Mouse (Mus musculus): ENCODE results near the gene Gpr25. TPM values are rescaled to one million over a fixed set of nuclear protein-coding genes. Genes with fewer than 3 reads are reported as not detected.
A peak's percentile ranks its signal among the peaks of the same experiment; 100 is the strongest.

The Gpr25 gene
- polyA plus RNA-seq, 1 experiment from 2014 or later: not detected

GRCm38 (mm10) chr1:136232285-136232926 lies 28.3 kb downstream of the Gpr25 start:
- Histone ChIP-seq H3K4me3 (peak overlapping the region; percentile 61), H3K9me3 (no peaks in the 10 kb centered on the region), H3K4me1 (peaks cover 62% of the 10 kb centered on the region), H3K4me2 (replicated peaks) (peak overlapping the region; percentile 76), H3K27me3 (peaks cover 69% of the 10 kb centered on the region), H3K36me3 (no peaks in the 10 kb centered on the region), H3K9ac (replicated peaks) (peak overlapping the region; percentile 70), H3K27ac (replicated peaks) (no peak overlapping the region)
- under 1% methylated on average over 9 of the region's 9 CpGs for WGBS
- no peak for ATAC-seq (ENCODE audit: low FRiP score, low read depth)

GRCm38 (mm10) chr1:136231596-136231995 lies 29.1 kb downstream of the Gpr25 start:
- peaks cover 6% of the 10 kb centered on the region; the same call in 1 of the 2 replicates for H3K36me3 ChIP-seq
- H3K27ac ChIP-seq (replicated peaks): no peak overlapping the region
- H3K4me2 ChIP-seq (replicated peaks): peak overlapping the region; percentile 76
- ATAC-seq (ENCODE audit: low FRiP score, low read depth): no peak
- H3K27me3 ChIP-seq: peaks cover 69% of the 10 kb centered on the region
- WGBS: 5% methylated on average over 6 of the region's 6 CpGs
- peak overlapping the region; percentile 70 for H3K9ac ChIP-seq (replicated peaks)
- no peaks in the 10 kb centered on the region for H3K9me3 ChIP-seq
- H3K4me3 ChIP-seq: peak overlapping the region; percentile 61
- peaks cover 62% of the 10 kb centered on the region for H3K4me1 ChIP-seq

GRCm38 (mm10) chr1:136230201-136230600 lies 30.5 kb downstream of the Gpr25 start:
- peaks cover 65% of the 10 kb centered on the region for H3K27me3 ChIP-seq
- 23% methylated on average over 11 of the region's 11 CpGs for WGBS
- no peak for ATAC-seq (ENCODE audit: low FRiP score, low read depth)
- peaks cover 20% of the 10 kb centered on the region for H3K36me3 ChIP-seq
- H3K9me3 ChIP-seq: no peaks in the 10 kb centered on the region
- no peak overlapping the region for H3K27ac ChIP-seq (replicated peaks)
- H3K4me3 ChIP-seq: no peak overlapping the region
- 0 out of 2 replicates have a peak overlapping the region, but pooled peaks have one; percentile 70 for H3K9ac ChIP-seq (replicated peaks)
- H3K4me2 ChIP-seq (replicated peaks): peak overlapping the region; percentile 76
- peaks cover 67% of the 10 kb centered on the region for H3K4me1 ChIP-seq

GRCm38 (mm10) chr1:136229040-136229373 lies 31.7 kb downstream of the Gpr25 start:
- Histone ChIP-seq H3K36me3 (peaks cover 32% of the 10 kb centered on the region), H3K27me3 (peaks cover 60% of the 10 kb centered on the region), H3K9me3 (no peaks in the 10 kb centered on the region), H3K4me1 (peaks cover 57% of the 10 kb centered on the region), H3K27ac (replicated peaks) (peak overlapping the region; percentile 36; the same call in 1 of the 2 replicates), H3K4me2 (replicated peaks) (peak overlapping the region; percentile 29), H3K4me3 (no peak overlapping the region), H3K9ac (replicated peaks) (0 out of 2 replicates have a peak overlapping the region, but pooled peaks have one; percentile 29)
- no peak for ATAC-seq (ENCODE audit: low FRiP score, low read depth)
- 15% methylated on average over 6 of the region's 6 CpGs for whole genome bisulfite sequencing

GRCm38 (mm10) chr1:136228328-136229039 lies 32.2 kb downstream of the Gpr25 start:
- ATAC-seq (ENCODE audit: low FRiP score, low read depth): peak; percentile 34; the same call in 1 of the 2 replicates
- Histone ChIP-seq H3K4me3 (no peak overlapping the region), H3K27me3 (peaks cover 60% of the 10 kb centered on the region), H3K9me3 (no peaks in the 10 kb centered on the region), H3K4me1 (peaks cover 57% of the 10 kb centered on the region), H3K4me2 (replicated peaks) (peak overlapping the region; percentile 29), H3K9ac (replicated peaks) (peak overlapping the region; percentile 29; the same call in 1 of the 2 replicates), H3K27ac (replicated peaks) (peak overlapping the region; percentile 36), H3K36me3 (peaks cover 34% of the 10 kb centered on the region)
- 10% methylated on average over 13 of the region's 13 CpGs for WGBS

GRCm38 (mm10) chr1:136227870-136228269 lies 32.8 kb downstream of the Gpr25 start:
- peaks cover 34% of the 10 kb centered on the region for H3K36me3 ChIP-seq
- WGBS: 73% methylated on average over 4 of the region's 4 CpGs
- ATAC-seq (ENCODE audit: low FRiP score, low read depth): no peak

GRCm38 (mm10) chr1:136226626-136227025 lies 34.0 kb downstream of the Gpr25 start:
- no peak overlapping the region for H3K9ac ChIP-seq (replicated peaks)
- H3K27me3 ChIP-seq: peaks cover 47% of the 10 kb centered on the region
- H3K27ac ChIP-seq (replicated peaks): no peak overlapping the region
- ATAC-seq (ENCODE audit: low FRiP score, low read depth): no peak
- peaks cover 39% of the 10 kb centered on the region for H3K36me3 ChIP-seq
- H3K9me3 ChIP-seq: no peaks in the 10 kb centered on the region
- no peak overlapping the region for H3K4me3 ChIP-seq
- WGBS: 96% methylated on average over 8 of the region's 8 CpGs
- no peak overlapping the region for H3K4me2 ChIP-seq (replicated peaks)
- H3K4me1 ChIP-seq: peaks cover 46% of the 10 kb centered on the region

More at GRCm38 (mm10) chr1:136227870-136228269, 32.8 kb downstream of the Gpr25 start:
- Histone ChIP-seq H3K4me1 (peaks cover 57% of the 10 kb centered on the region), H3K27me3 (peaks cover 57% of the 10 kb centered on the region), H3K9me3 (no peaks in the 10 kb centered on the region), H3K27ac (replicated peaks) (no peak overlapping the region), H3K9ac (replicated peaks) (no peak overlapping the region), H3K4me3 (no peak overlapping the region), H3K4me2 (replicated peaks) (no peak overlapping the region)

GRCm38 (mm10) chr1:136225846-136226245 lies 34.8 kb downstream of the Gpr25 start:
- 91% methylated on average over 8 of the region's 8 CpGs for WGBS
- no peak overlapping the region for H3K4me3 ChIP-seq
- H3K27me3 ChIP-seq: peaks cover 43% of the 10 kb centered on the region
- H3K4me1 ChIP-seq: peaks cover 38% of the 10 kb centered on the region
- ATAC-seq (ENCODE audit: low FRiP score, low read depth): no peak
- no peak overlapping the region for H3K27ac ChIP-seq (replicated peaks)
- no peaks in the 10 kb centered on the region for H3K9me3 ChIP-seq
- no peak overlapping the region for H3K4me2 ChIP-seq (replicated peaks)
- no peak overlapping the region for H3K9ac ChIP-seq (replicated peaks)
- peaks cover 42% of the 10 kb centered on the region for H3K36me3 ChIP-seq

- no peak overlapping the region for H3K27ac ChIP-seq (replicated peaks)
- peaks cover 60% of the 10 kb centered on the region for H3K36me3 ChIP-seq
- ATAC-seq (ENCODE audit: low FRiP score, low read depth): no peak
Measured at GRCm38 (mm10) chr1:136223758-136224342, 36.8 kb downstream of the Gpr25 start.

GRCm38 (mm10) chr1:136222386-136222785 lies 38.3 kb downstream of the Gpr25 start:
- 91% methylated on average over 10 of the region's 10 CpGs for WGBS
- Histone ChIP-seq H3K4me3 (no peak overlapping the region), H3K27ac (replicated peaks) (no peak overlapping the region), H3K4me2 (replicated peaks) (no peak overlapping the region), H3K27me3 (peaks cover 21% of the 10 kb centered on the region), H3K9me3 (no peaks in the 10 kb centered on the region), H3K36me3 (peaks cover 75% of the 10 kb centered on the region), H3K4me1 (0 out of 2 replicates have a peak, but pooled peaks cover 5% of the 10 kb centered on the region), H3K9ac (replicated peaks) (no peak overlapping the region)
- no peak for ATAC-seq (ENCODE audit: low FRiP score, low read depth)

More at GRCm38 (mm10) chr1:136223758-136224342, 36.8 kb downstream of the Gpr25 start:
- 93% methylated on average over 10 of the region's 10 CpGs for WGBS
- H3K4me3 ChIP-seq: no peak overlapping the region
- H3K27me3 ChIP-seq: peaks cover 29% of the 10 kb centered on the region
- no peaks in the 10 kb centered on the region for H3K9me3 ChIP-seq
- H3K4me1 ChIP-seq: peaks cover 18% of the 10 kb centered on the region
- no peak overlapping the region for H3K9ac ChIP-seq (replicated peaks)
- H3K4me2 ChIP-seq (replicated peaks): no peak overlapping the region

- no peak for ATAC-seq (ENCODE audit: low FRiP score, low read depth)
- Histone ChIP-seq H3K36me3 (peaks cover 73% of the 10 kb centered on the region), H3K9ac (replicated peaks) (no peak overlapping the region), H3K27me3 (0 out of 2 replicates have a peak, but pooled peaks cover 3% of the 10 kb centered on the region), H3K4me1 (no peaks in the 10 kb centered on the region), H3K4me3 (no peak overlapping the region), H3K27ac (replicated peaks) (no peak overlapping the region), H3K4me2 (replicated peaks) (no peak overlapping the region), H3K9me3 (no peaks in the 10 kb centered on the region)
- WGBS: 91% methylated on average over 10 of the region's 10 CpGs
Measured at GRCm38 (mm10) chr1:136220037-136220871, 40.4 kb downstream of the Gpr25 start.

All from midbrain, embryonic 12.5 days (tissue).